In the genomic region with DNA sequence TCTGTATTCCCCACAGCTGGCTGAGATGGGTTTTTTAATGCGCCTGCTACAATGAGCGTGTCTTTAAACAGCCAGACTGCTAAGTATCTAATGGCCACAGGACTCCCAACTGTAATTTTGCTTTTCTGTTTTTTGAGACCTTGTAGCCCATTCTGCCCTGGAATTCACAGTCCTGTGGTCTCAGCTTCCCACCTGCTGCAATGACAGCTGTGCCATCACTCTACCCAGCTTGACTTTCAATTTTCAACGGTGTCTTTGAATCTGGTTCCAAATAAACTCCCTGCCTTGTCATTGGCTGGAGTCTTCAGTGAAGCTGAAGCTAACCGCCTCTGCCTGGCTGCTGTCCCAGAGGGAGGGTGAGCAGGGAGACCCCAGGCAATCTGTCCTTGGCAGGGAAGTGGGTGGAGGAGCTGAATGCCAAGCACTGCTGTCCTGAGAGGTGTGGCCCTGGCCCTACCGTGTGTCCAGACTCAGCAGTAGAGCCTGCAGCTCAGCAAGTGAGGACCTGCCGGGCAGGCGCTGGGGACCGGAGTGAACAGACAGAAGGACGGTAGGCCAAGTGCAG, we compare ENCODE assay signal across 1 mouse cellular context.
TF ChIP-seq lines count a peak whose summit lies in the region.

No protein-coding gene starts in this region.

TF ChIP-seq in myocyte, 11 proteins besides CTCF, POLR2A, EP300 and RAD21:
- peak; percentile 37 for TF ChIP-seq POLR2AphosphoS2 (IDR thresholded peaks at IDR 0.05; ENCODE audit: insufficient read length, low read depth)
- peak; percentile 64 for TF ChIP-seq TCF12 (IDR thresholded peaks at IDR 0.05; ENCODE audit: insufficient read depth, poor library complexity, severe bottlenecking)
- peak in 2 of 3 experiments; percentile 77 to 90 for TF ChIP-seq MYOD1 (IDR thresholded peaks at IDR 0.05; ENCODE audit: control insufficient read depth in 1 of 3, insufficient read length in 2 of 3, low read depth in 2 of 3)
- TF ChIP-seq CEBPB (IDR thresholded peaks at IDR 0.05; ENCODE audit: insufficient read depth, poor library complexity, severe bottlenecking) = no peak
- TF ChIP-seq MYOG (IDR thresholded peaks at IDR 0.05; ENCODE audit: control insufficient read depth in 1 of 3, insufficient read depth in 1 of 3, insufficient read length in 2 of 3, low read depth in 2 of 3) = peak in 1 of 3 experiments; percentile 62
- TF ChIP-seq MAX (IDR thresholded peaks at IDR 0.05; ENCODE audit: low read depth) = no peak
- peak; percentile 46 for TF ChIP-seq TCF3 (IDR thresholded peaks at IDR 0.05; ENCODE audit: insufficient read length, low read depth)
